Mouse (Mus musculus) stomach, embryonic 16.5 days (tissue): ENCODE data around the gene Fmo4. TPM values are rescaled to one million over a fixed set of nuclear protein-coding genes. Genes with fewer than 3 reads are reported as not detected.
"Not testable (repeated sequence)": the region's sequence is repeated elsewhere in the genome, so short reads cannot be mapped to it uniquely, and the experiment has no call there.

ENCODE experiments used
- ATAC-seq: fragments of 200-750 bp; cut with Nextera tagmentation; 2 replicates; pipeline ENCODE4 v1.8.0; 2017; ENCODE audit warnings: moderate number of reproducible peaks, moderate TSS enrichment; ENCODE audit not compliant: insufficient read depth, low FRiP score
- H3K27ac ChIP-seq: fragments of 300-500 bp; sonication (generic); 2 replicates; pipeline ENCODE4 v1.5.1; 2014; ENCODE audit warnings: low read length
- H3K27me3 ChIP-seq: fragments of 300-500 bp; sonication (generic); 2 replicates; pipeline ENCODE4 v1.6.1; 2014; ENCODE audit warnings: low read length, control low read depth, mixed read lengths; ENCODE audit not compliant: control insufficient read depth, insufficient read depth
- H3K36me3 ChIP-seq: fragments of 300-500 bp; sonication (generic); 2 replicates; pipeline ENCODE4 v1.6.1; 2014; ENCODE audit warnings: low read length; ENCODE audit not compliant: control insufficient read depth, insufficient read depth
- H3K4me1 ChIP-seq: fragments of 300-500 bp; sonication (generic); 2 replicates; pipeline ENCODE4 v1.6.1; 2014; ENCODE audit warnings: low read length, control low read depth, mixed read lengths; ENCODE audit not compliant: control insufficient read depth, insufficient read depth
- H3K4me2 ChIP-seq: fragments of 300-500 bp; sonication (generic); 2 replicates; pipeline ENCODE4 v1.6.1; 2014; ENCODE audit warnings: low read depth, low read length, mixed read lengths
- H3K4me3 ChIP-seq: fragments of 300-500 bp; sonication (generic); replicated peaks from 2 replicates; pipeline ENCODE4 v1.5.1; 2014; ENCODE audit warnings: mild to moderate bottlenecking, low read length
- H3K9ac ChIP-seq: fragments of 300-500 bp; sonication (generic); 2 replicates; pipeline ENCODE4 v1.6.1; 2014; ENCODE audit warnings: low read length
- H3K9me3 ChIP-seq: fragments of 300-500 bp; sonication (generic); replicated peaks from 2 replicates; pipeline ENCODE4 v1.6.1; 2016; ENCODE audit warnings: low read length, control low read depth; ENCODE audit not compliant: control insufficient read depth
- WGBS: fragments of 180-500 bp; shearing (Covaris S2); extraction: QIAGEN DNeasy Blood & Tissue Kit; methylation state at CpG from one replicate; pipeline ENCODE4 v1.1.7; 2014; 5-methylcytosine and 5-hydroxymethylcytosine counted together
- polyA plus RNA-seq: library from polyadenylated mRNA; unstranded; fragments of >200 nt; fragmentation: Nextera tagmentation; extraction: Ambion mirVana; gene quantifications from 2 replicates; pipeline ENCODE4 v1.2.1, GENCODE M21; 2015

The Fmo4 gene
- polyA plus RNA-seq, 1 experiment from 2014 or later, result 1.7 TPM

DNA sequence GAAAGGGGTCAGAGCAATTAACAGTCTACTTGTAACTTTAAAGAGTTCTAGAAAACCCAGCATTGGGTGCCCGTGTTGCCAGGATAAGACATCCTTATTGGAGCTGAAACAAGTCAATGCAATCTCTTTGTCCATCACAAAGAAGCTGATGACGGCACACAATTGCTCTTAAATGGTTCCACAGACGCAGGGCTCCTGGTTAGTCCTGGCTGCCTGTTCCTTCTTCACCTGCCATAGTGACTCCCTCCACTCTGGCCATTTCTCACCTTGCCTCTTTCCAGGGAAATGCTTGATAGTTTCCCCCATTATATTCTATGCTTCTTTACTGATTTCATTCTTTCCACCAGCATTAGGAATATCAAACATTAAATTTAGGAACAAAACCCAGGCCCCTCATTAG, 5.2 kb downstream of the Fmo4 start:
- no peaks in the 10 kb centered on the region for H3K4me1 ChIP-seq
- 83% methylated on average over 3 of the region's 3 CpGs for WGBS
- H3K9ac ChIP-seq, result no peak overlapping the region
- no peak overlapping the region for H3K4me2 ChIP-seq
- no peak overlapping the region for H3K27ac ChIP-seq
- ATAC-seq, result no peak
- H3K9me3 ChIP-seq, result no peaks in the 10 kb centered on the region
- H3K36me3 ChIP-seq, result no peaks in the 10 kb centered on the region
- H3K4me3 ChIP-seq, result no peak overlapping the region
- H3K27me3 ChIP-seq, result no peaks in the 10 kb centered on the region

DNA sequence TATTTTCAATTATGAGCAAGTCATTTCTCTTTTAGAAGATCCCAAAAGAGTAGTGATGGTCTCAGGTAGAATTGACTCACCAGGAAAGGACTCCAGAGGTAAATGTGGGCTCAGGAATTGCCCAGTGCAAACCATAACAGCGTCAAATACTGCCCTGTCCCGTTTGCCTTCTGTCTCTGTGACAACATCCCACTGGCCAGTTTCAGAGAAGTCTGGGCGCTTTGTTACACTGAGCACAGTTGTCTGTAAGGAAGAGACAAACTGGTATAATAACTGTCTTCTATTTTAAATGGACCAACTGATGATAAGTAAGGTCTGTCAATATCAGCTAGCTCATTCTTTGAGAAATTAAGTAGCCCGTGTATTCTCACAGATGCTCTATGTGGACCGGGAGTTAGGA, 6.3 kb downstream of the Fmo4 start:
- H3K4me3 ChIP-seq, result no peak overlapping the region
- H3K36me3 ChIP-seq, result no peaks in the 10 kb centered on the region
- no peak overlapping the region for H3K4me2 ChIP-seq
- ATAC-seq, result no peak
- no peaks in the 10 kb centered on the region for H3K4me1 ChIP-seq
- no peaks in the 10 kb centered on the region for H3K9me3 ChIP-seq
- no peaks in the 10 kb centered on the region for H3K27me3 ChIP-seq
- H3K27ac ChIP-seq, result no peak overlapping the region
- 87% methylated on average over 5 of the region's 5 CpGs for WGBS
- no peak overlapping the region for H3K9ac ChIP-seq

DNA sequence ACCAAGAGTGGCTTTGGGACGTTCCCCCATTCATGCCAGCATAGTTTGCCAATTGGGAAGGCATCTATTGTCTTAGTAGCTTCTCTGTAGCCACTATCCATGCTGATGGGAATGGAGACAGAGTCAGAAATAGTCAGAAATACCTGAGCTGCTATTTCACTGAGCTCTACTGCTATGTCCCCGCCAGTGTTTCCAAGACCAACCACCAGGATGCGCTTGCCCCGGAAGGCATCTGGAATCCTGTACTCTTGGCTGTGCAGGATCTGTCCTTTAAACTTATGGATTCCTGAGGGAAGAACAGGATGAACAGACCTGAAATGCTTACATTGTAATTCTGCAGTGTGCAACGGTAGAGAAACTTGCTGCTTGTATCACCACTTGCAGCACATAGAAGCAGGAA, 8.8 kb downstream of the Fmo4 start:
- H3K4me2 ChIP-seq, result no peak overlapping the region
- no peak overlapping the region for H3K4me3 ChIP-seq
- H3K4me1 ChIP-seq, result no peaks in the 10 kb centered on the region
- no peak overlapping the region for H3K27ac ChIP-seq
- no peak for ATAC-seq
- no peaks in the 10 kb centered on the region for H3K27me3 ChIP-seq
- no peaks in the 10 kb centered on the region for H3K36me3 ChIP-seq
- H3K9ac ChIP-seq, result no peak overlapping the region
- H3K9me3 ChIP-seq, result no peaks in the 10 kb centered on the region
- 52% methylated on average over 5 of the region's 5 CpGs for WGBS

- H3K4me3 ChIP-seq, result no peak overlapping the region
- H3K4me1 ChIP-seq, result no peaks in the 10 kb centered on the region
- H3K27ac ChIP-seq, result no peak overlapping the region
- no peaks in the 10 kb centered on the region for H3K36me3 ChIP-seq
- no peak for ATAC-seq
- no peak overlapping the region for H3K4me2 ChIP-seq
- no peaks in the 10 kb centered on the region for H3K27me3 ChIP-seq
- no peak overlapping the region for H3K9ac ChIP-seq
- H3K9me3 ChIP-seq, result no peaks in the 10 kb centered on the region
Measured at GRCm38 (mm10) chr1:162796441-162796840, 17.3 kb downstream of the Fmo4 start.

DNA sequence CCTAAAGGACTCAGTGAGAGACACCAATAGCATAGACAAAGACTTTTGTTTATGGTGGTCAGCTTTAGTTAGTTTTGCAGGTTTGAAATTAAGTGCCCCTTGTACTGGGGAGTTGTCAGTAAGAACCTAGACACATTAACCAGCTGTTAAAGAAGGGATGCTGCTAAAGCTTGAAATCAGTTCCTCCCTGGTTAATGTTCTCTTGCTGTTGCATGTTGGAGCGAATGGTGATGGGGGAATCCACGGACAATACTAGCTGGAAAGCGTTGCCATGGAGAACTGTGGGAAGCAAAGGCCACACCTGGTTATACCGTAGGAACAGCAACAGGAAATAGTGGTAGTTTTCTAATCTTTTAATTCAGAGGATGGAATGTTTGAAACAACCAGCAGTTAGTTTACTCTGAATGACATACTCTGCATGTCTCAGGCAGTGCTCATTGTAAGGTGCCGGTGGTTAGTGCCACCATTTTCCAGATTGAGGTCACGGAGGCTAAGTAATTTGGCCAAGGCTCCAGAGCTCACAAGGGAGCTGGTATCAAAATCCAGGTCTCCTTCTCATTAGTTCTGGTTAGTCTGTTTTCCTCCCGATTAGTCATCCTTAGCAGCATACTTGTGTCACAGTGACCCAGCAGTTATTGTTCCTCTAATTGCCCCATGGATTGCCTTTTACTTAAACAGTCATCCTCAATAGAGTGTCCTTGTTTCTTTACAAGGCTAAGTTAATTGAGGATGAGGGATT, 21.3 kb downstream of the Fmo4 start:
- H3K4me1 ChIP-seq, result no peaks in the 10 kb centered on the region
- H3K9me3 ChIP-seq, result no peaks in the 10 kb centered on the region
- WGBS, result 50% methylated on average over 7 of the region's 7 CpGs
- no peak overlapping the region for H3K4me3 ChIP-seq
- no peak for ATAC-seq
- no peak overlapping the region for H3K27ac ChIP-seq
- H3K9ac ChIP-seq, result no peak overlapping the region
- no peaks in the 10 kb centered on the region for H3K27me3 ChIP-seq
- H3K4me2 ChIP-seq, result no peak overlapping the region
- H3K36me3 ChIP-seq, result no peaks in the 10 kb centered on the region

- ATAC-seq, result no peak
- Histone ChIP-seq H3K9ac (no peak overlapping the region), H3K4me3 (no peak overlapping the region), H3K4me2 (no peak overlapping the region), H3K4me1 (no peaks in the 10 kb centered on the region), H3K27me3 (no peaks in the 10 kb centered on the region), H3K36me3 (no peaks in the 10 kb centered on the region), H3K27ac (no peak overlapping the region), H3K9me3 (no peaks in the 10 kb centered on the region)
- 85% methylated on average over 4 of the region's 4 CpGs for WGBS
Measured at GRCm38 (mm10) chr1:162785222-162785621, 28.6 kb downstream of the Fmo4 start.

DNA sequence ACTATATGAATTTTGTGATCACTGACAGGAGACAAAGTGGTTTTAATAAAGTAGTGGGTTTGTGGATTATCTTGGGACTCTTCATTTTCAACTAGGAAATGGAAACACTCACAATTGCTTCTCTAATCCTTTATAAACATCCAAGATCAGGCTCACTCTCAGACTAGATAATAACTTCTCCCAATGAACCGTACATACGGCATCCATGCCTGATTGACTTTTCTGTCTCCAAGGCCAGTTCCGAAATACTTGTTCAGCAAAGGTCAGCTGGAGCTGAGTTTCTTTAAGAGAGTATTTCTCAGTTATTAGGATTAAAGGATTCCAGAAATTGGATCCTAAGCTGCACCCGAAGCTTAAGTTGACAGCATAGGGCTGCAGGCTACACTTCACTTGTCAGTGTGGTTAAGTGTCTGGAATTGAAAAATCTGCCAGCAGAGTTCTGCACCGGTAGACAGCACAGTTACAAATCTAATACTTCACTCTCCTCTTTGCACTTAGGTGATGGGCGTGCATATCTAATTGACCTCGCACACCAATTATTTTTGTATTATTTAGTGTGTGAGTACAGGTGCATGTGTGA, 30.0 kb downstream of the Fmo4 start:
- WGBS, result 74% methylated on average over 7 of the region's 7 CpGs
- no peak for ATAC-seq
- Histone ChIP-seq H3K4me3 (no peak overlapping the region), H3K27ac (no peak overlapping the region), H3K9me3 (no peaks in the 10 kb centered on the region), H3K9ac (no peak overlapping the region), H3K36me3 (no peaks in the 10 kb centered on the region), H3K4me2 (no peak overlapping the region), H3K27me3 (no peaks in the 10 kb centered on the region), H3K4me1 (no peaks in the 10 kb centered on the region)

DNA sequence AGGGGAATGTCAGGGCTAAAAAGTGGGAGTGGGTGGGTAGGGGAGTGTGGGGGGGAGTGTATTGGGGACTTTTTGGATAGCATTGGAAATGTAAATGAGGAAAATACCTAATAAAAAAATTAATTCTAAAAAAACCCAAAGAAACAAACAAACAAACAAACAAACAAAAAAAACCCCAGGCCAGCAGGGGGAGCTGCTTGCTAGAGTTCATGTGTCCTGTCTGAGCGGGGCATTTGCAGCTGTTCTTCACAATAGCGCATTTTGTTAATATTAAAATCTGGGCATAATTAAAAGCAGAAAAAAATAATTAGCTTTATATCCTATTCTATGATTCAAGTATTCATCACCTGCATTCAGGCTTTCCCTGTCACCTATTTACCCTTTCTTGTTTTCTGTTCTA, 32.7 kb downstream of the Fmo4 start:
- WGBS, result 86% methylated on average over 2 of the region's 2 CpGs
- H3K4me3 ChIP-seq, ATAC-seq: not testable (repeated sequence)

GRCm38 (mm10) chr1:162777943-162778538, 35.7 kb downstream of the Fmo4 start:
- no peak for ATAC-seq
- no peak overlapping the region for H3K9ac ChIP-seq

More for the DNA sequence above, 32.7 kb downstream of the Fmo4 start:
- H3K36me3 ChIP-seq, H3K9ac ChIP-seq, H3K4me1 ChIP-seq, H3K27ac ChIP-seq, H3K4me2 ChIP-seq, H3K9me3 ChIP-seq, H3K27me3 ChIP-seq: not testable (repeated sequence)

More at GRCm38 (mm10) chr1:162777943-162778538, 35.7 kb downstream of the Fmo4 start:
- H3K36me3 ChIP-seq, result no peaks in the 10 kb centered on the region
- no peaks in the 10 kb centered on the region for H3K9me3 ChIP-seq
- no peak overlapping the region for H3K4me3 ChIP-seq
- H3K4me2 ChIP-seq, result no peak overlapping the region
- WGBS, result 84% methylated on average over 5 of the region's 5 CpGs
- H3K4me1 ChIP-seq, result no peaks in the 10 kb centered on the region
- no peaks in the 10 kb centered on the region for H3K27me3 ChIP-seq
- no peak overlapping the region for H3K27ac ChIP-seq
